In genomic region chr8:70309311-70309710, GRCm38 (mm10) we compare ENCODE assay signal across 10 mouse cellular contexts. TPM values are rescaled to one million over a fixed set of nuclear protein-coding genes. Genes with fewer than 3 reads are reported as not detected.
DNase-seq lines count a peak whose midpoint lies in the region; ATAC-seq and TF ChIP-seq lines count a peak whose summit lies in the region.
"Had no signal": no experiment of that assay in that cellular context is flagged by ENCODE, and none has a peak within 500 bp of the region (broad histone marks: within the 10 kb centered on the region; RNA-seq: fewer than 3 reads in every experiment).

No protein-coding gene starts in this region.

- peaks cover 55% of the 10 kb centered on the region; the same call in 1 of the 2 replicates for H3K36me3 ChIP-seq in kidney, postnatal 0 days (ENCODE audit: insufficient read depth, low read length)
- peaks cover 81% of the 10 kb centered on the region for H3K36me3 ChIP-seq in kidney, embryonic 16.5 days (ENCODE audit: insufficient read depth, low read length)
- H3K36me3 ChIP-seq in ES-Bruce4 (ENCODE audit: control insufficient read depth, insufficient read depth, low read length, poor library complexity, severe bottlenecking): peaks cover 10% of the 10 kb centered on the region; the same call in 1 of the 2 replicates

- no peaks in the 10 kb centered on the region for H3K27me3 ChIP-seq in kidney, postnatal 0 days (ENCODE audit: insufficient read depth, low read length)
- no peaks in the 10 kb centered on the region for H3K27me3 ChIP-seq in kidney, embryonic 16.5 days (ENCODE audit: insufficient read depth, low read length)
- no peaks in the 10 kb centered on the region for H3K27me3 ChIP-seq in ES-Bruce4 (ENCODE audit: control insufficient read depth, insufficient read depth, low read length, poor library complexity, severe bottlenecking)
- H3K27me3 ChIP-seq: liver, embryonic 15.5 days had no signal

- intact Hi-C loops in left cerebral cortex, postnatal 36 days (cut with DNase I): no loop called here

- no peaks in the 10 kb centered on the region for H3K9me3 ChIP-seq in kidney, postnatal 0 days (replicated peaks; ENCODE audit: low read length)
- H3K9me3 ChIP-seq in kidney, embryonic 16.5 days (ENCODE audit: low read length): no peaks in the 10 kb centered on the region
- H3K9me3 ChIP-seq in ES-Bruce4 (replicated peaks; ENCODE audit: control insufficient read depth, insufficient read depth, low read length, poor library complexity, severe bottlenecking): no peaks in the 10 kb centered on the region
- H3K9me3 ChIP-seq: liver, embryonic 15.5 days had no signal

- no peak overlapping the region for H3K27ac ChIP-seq in kidney, postnatal 0 days
- H3K27ac ChIP-seq in kidney, embryonic 16.5 days (ENCODE audit: low read length): no peak overlapping the region
- H3K27ac ChIP-seq in ES-Bruce4 (ENCODE audit: insufficient read depth, low read length): no peak overlapping the region
- H3K27ac ChIP-seq: liver, embryonic 15.5 days had no signal

- peak; percentile 63 for TF ChIP-seq CTCF in kidney, postnatal 0 days (IDR thresholded peaks at IDR 0.05; ENCODE audit: low read depth)
- TF ChIP-seq CTCF in ES-Bruce4 (IDR thresholded peaks at IDR 0.05; ENCODE audit: low read depth, low read length): peak; percentile 83

- ATAC-seq in kidney, postnatal 0 days (replicated peaks; ENCODE audit: low FRiP score, low read depth): no peak
- ATAC-seq in kidney, embryonic 16.5 days (ENCODE audit: low FRiP score, low TSS enrichment): no peak
- 0 out of 2 replicates have a peak, but pooled peaks have one; percentile 18 for ATAC-seq in erythroid progenitor cell, adult 5-6 weeks (replicated peaks; ENCODE audit: low FRiP score, poor library complexity, severe bottlenecking)

- H3K4me1 ChIP-seq in kidney, postnatal 0 days (replicated peaks; ENCODE audit: insufficient read depth, low read length): no peaks in the 10 kb centered on the region
- no peaks in the 10 kb centered on the region for H3K4me1 ChIP-seq in kidney, embryonic 16.5 days (ENCODE audit: insufficient read depth, low read length)
- H3K4me1 ChIP-seq in ES-Bruce4 (ENCODE audit: control insufficient read depth, insufficient read depth, low read length): no peaks in the 10 kb centered on the region

- DNase-seq in kidney, postnatal 0 days (ENCODE audit: low spot score): no peak
- DNase-seq in B cell, adult 2 months: peak; percentile 63 to 65
- no peak for DNase-seq in kidney, adult 18-20 months
- DNase-seq in right cerebral cortex, postnatal 36 days (ENCODE audit: low spot score in 2 of 2): no peak
- no peak for DNase-seq in left cerebral cortex, postnatal 36 days (ENCODE audit: low spot score in 2 of 2)

- H3K4me3 ChIP-seq in kidney, postnatal 0 days (replicated peaks; ENCODE audit: low read depth, low read length): no peak overlapping the region
- H3K4me3 ChIP-seq in kidney, embryonic 16.5 days (ENCODE audit: low read length): no peak overlapping the region
- no peak overlapping the region for H3K4me3 ChIP-seq in ES-Bruce4 (ENCODE audit: low read depth, low read length)
- H3K4me3 ChIP-seq: liver, embryonic 15.5 days had no signal

- no peak overlapping the region for H3K4me2 ChIP-seq in kidney, postnatal 0 days (ENCODE audit: low read length)
- no peak overlapping the region for H3K4me2 ChIP-seq in kidney, embryonic 16.5 days (replicated peaks; ENCODE audit: low read depth, low read length)
- H3K4me2 ChIP-seq: liver, embryonic 15.5 days had no signal

- no peak for TF ChIP-seq POLR2A in ES-Bruce4 (IDR thresholded peaks at IDR 0.05; ENCODE audit: insufficient read depth, low read length)

- no peak for TF ChIP-seq EP300 in ES-Bruce4 (IDR thresholded peaks at IDR 0.05; ENCODE audit: insufficient read depth, low read depth, low read length)

- no peak overlapping the region for H3K9ac ChIP-seq in kidney, postnatal 0 days (ENCODE audit: low read depth, low read length)
- H3K9ac ChIP-seq in kidney, embryonic 16.5 days (replicated peaks; ENCODE audit: low read length): no peak overlapping the region
- no peak overlapping the region for H3K9ac ChIP-seq in ES-Bruce4 (ENCODE audit: low read depth, poor library complexity, severe bottlenecking)
- H3K9ac ChIP-seq: liver, embryonic 15.5 days had no signal

- WGBS in kidney, postnatal 0 days: 35% methylated on average over 2 of the region's 2 CpGs
- 30% methylated on average over 2 of the region's 2 CpGs for WGBS in kidney, embryonic 16.5 days

RNA-seq across cellular contexts. Expression of gene Cers1, which starts 6.3 kb away (rescaled TPM):
- 1.9 and 2.1 TPM in 2 replicates for polyA plus RNA-seq in kidney, postnatal 0 days (2015; fragmentation: Nextera tagmentation; extraction: Ambion mirVana)
- 2.5 and 2.7 TPM in 2 replicates for polyA plus RNA-seq in kidney, embryonic 16.5 days (2015; fragmentation: Nextera tagmentation; extraction: Ambion mirVana)
- polyA plus RNA-seq in ES-Bruce4 (2011; ENCODE audit: insufficient read depth, insufficient read length, low read depth, missing spikeins): 3.4 and 3.8 TPM in 2 replicates
- total RNA-seq in erythroid progenitor cell, adult 5-6 weeks (2015; ENCODE audit: low replicate concordance): not detected in 2 replicates
- not detected in 2 replicates for total RNA-seq in erythroid progenitor cell, adult 5-6 weeks (2017; ENCODE audit: low replicate concordance)
- total RNA-seq in left cerebral cortex, postnatal 36 days (2021): 100 to 1,000 TPM; 101 to 104 TPM

RNA-seq across cellular contexts. Expression of gene Cope, which starts 7.0 kb away (rescaled TPM):
- polyA plus RNA-seq in kidney, postnatal 0 days (2015; fragmentation: Nextera tagmentation; extraction: Ambion mirVana): 309 and 334 TPM in 2 replicates
- polyA plus RNA-seq in kidney, embryonic 16.5 days (2015; fragmentation: Nextera tagmentation; extraction: Ambion mirVana): 389 and 439 TPM in 2 replicates
- 115 and 117 TPM in 2 replicates for polyA plus RNA-seq in ES-Bruce4 (2011; ENCODE audit: insufficient read depth, insufficient read length, low read depth, missing spikeins)
- 78.6 and 122 TPM in 2 replicates for total RNA-seq in erythroid progenitor cell, adult 5-6 weeks (2015; ENCODE audit: low replicate concordance)
- 16.7 and 51.7 TPM in 2 replicates for total RNA-seq in erythroid progenitor cell, adult 5-6 weeks (2017; ENCODE audit: low replicate concordance)
- total RNA-seq in left cerebral cortex, postnatal 36 days (2021): 100 to 1,000 TPM; 124 to 139 TPM

RNA-seq across cellular contexts. Expression of gene Ddx49, which starts 7.0 kb away (rescaled TPM):
- 41.0 and 43.0 TPM in 2 replicates for polyA plus RNA-seq in kidney, postnatal 0 days (2015; fragmentation: Nextera tagmentation; extraction: Ambion mirVana)
- 51.8 and 54.1 TPM in 2 replicates for polyA plus RNA-seq in kidney, embryonic 16.5 days (2015; fragmentation: Nextera tagmentation; extraction: Ambion mirVana)
- polyA plus RNA-seq in ES-Bruce4 (2011; ENCODE audit: insufficient read depth, insufficient read length, low read depth, missing spikeins): 45.3 and 50.5 TPM in 2 replicates
- total RNA-seq in erythroid progenitor cell, adult 5-6 weeks (2015; ENCODE audit: low replicate concordance): 2.5 and 9.2 TPM in 2 replicates
- 12.5 and 30.4 TPM in 2 replicates for total RNA-seq in erythroid progenitor cell, adult 5-6 weeks (2017; ENCODE audit: low replicate concordance)
- 10 to 100 TPM; 47.8 to 49.8 TPM for total RNA-seq in left cerebral cortex, postnatal 36 days (2021)

RNA-seq across cellular contexts. Expression of gene Gdf1, which starts 20.3 kb away (rescaled TPM):
- polyA plus RNA-seq in kidney, postnatal 0 days (2015; fragmentation: Nextera tagmentation; extraction: Ambion mirVana): 3.8 and 4.0 TPM in 2 replicates
- 5.5 TPM in 2 replicates for polyA plus RNA-seq in kidney, embryonic 16.5 days (2015; fragmentation: Nextera tagmentation; extraction: Ambion mirVana)
- 1.0 TPM in 1 of 2 replicates, not detected in the other for polyA plus RNA-seq in ES-Bruce4 (2011; ENCODE audit: insufficient read depth, insufficient read length, low read depth, missing spikeins)
- not detected in 2 replicates for total RNA-seq in erythroid progenitor cell, adult 5-6 weeks (2015; ENCODE audit: low replicate concordance)
- not detected in 2 replicates for total RNA-seq in erythroid progenitor cell, adult 5-6 weeks (2017; ENCODE audit: low replicate concordance)
- 10 to 100 TPM; 15.3 to 23.7 TPM for total RNA-seq in left cerebral cortex, postnatal 36 days (2021)
- total RNA-seq: heart, postnatal 14 days had no signal

RNA-seq across cellular contexts. Expression of gene Homer3, which starts 26.7 kb away (rescaled TPM):
- polyA plus RNA-seq in kidney, postnatal 0 days (2015; fragmentation: Nextera tagmentation; extraction: Ambion mirVana): 48.9 and 50.0 TPM in 2 replicates
- polyA plus RNA-seq in kidney, embryonic 16.5 days (2015; fragmentation: Nextera tagmentation; extraction: Ambion mirVana): 74.2 and 81.3 TPM in 2 replicates
- 37.9 and 40.0 TPM in 2 replicates for polyA plus RNA-seq in ES-Bruce4 (2011; ENCODE audit: insufficient read depth, insufficient read length, low read depth, missing spikeins)
- total RNA-seq in erythroid progenitor cell, adult 5-6 weeks (2015; ENCODE audit: low replicate concordance): 1.3 TPM in 1 of 2 replicates, not detected in the other
- not detected in 2 replicates for total RNA-seq in erythroid progenitor cell, adult 5-6 weeks (2017; ENCODE audit: low replicate concordance)
- 1 to 10 TPM; 9.1 to 9.6 TPM for total RNA-seq in left cerebral cortex, postnatal 36 days (2021)

Comparison
In these comparisons a context has a peak if more than half of its experiments do, and no peak if none do; other contexts are left out.
1. DNase-seq: peak in B cell, adult 2 months (2 of 2); none in kidney, postnatal 0 days (single experiment), kidney, adult 18-20 months (single experiment), right cerebral cortex, postnatal 36 days (0 of 2) and left cerebral cortex, postnatal 36 days (0 of 2).